Mouse (Mus musculus) heart, embryonic 16.5 days (tissue): ENCODE data around the gene Mbd3. TPM values are rescaled to one million over a fixed set of nuclear protein-coding genes. Genes with fewer than 3 reads are reported as not detected.

ENCODE experiments used
- ATAC-seq: fragments of 200-750 bp; cut with Nextera tagmentation; replicated peaks from 2 replicates; pipeline ENCODE4 v1.8.0; 2017; ENCODE audit warnings: moderate number of reproducible peaks; ENCODE audit not compliant: insufficient read depth, low FRiP score; ENCODE audit errors: extremely low read depth
- H3K27ac ChIP-seq: fragments of 300-500 bp; sonication (generic); 2 replicates; pipeline ENCODE4 v1.5.1; 2014; ENCODE audit warnings: mild to moderate bottlenecking, low read length, control low read depth, moderate library complexity
- H3K27me3 ChIP-seq: fragments of 300-500 bp; sonication (generic); 2 replicates; pipeline ENCODE4 v1.6.1; 2014; ENCODE audit warnings: low read length, mixed read lengths; ENCODE audit not compliant: control insufficient read depth, insufficient read depth
- H3K36me3 ChIP-seq: fragments of 300-500 bp; sonication (generic); 2 replicates; pipeline ENCODE4 v1.6.1; 2014; ENCODE audit not compliant: control insufficient read depth, insufficient read depth
- H3K4me1 ChIP-seq: fragments of 300-500 bp; sonication (generic); 2 replicates; pipeline ENCODE4 v1.6.1; 2014; ENCODE audit warnings: low read length, mixed read lengths; ENCODE audit not compliant: control insufficient read depth, insufficient read depth
- H3K4me2 ChIP-seq: fragments of 300-500 bp; sonication (generic); 2 replicates; pipeline ENCODE4 v1.6.1; 2014; ENCODE audit warnings: low read depth, mild to moderate bottlenecking, control low read depth, low read length
- H3K4me3 ChIP-seq: fragments of 300-500 bp; sonication (generic); 2 replicates; pipeline ENCODE4 v1.5.1; 2014; ENCODE audit warnings: mild to moderate bottlenecking, control low read depth, low read length
- H3K9ac ChIP-seq: fragments of 300-500 bp; sonication (generic); 2 replicates; pipeline ENCODE4 v1.6.1; 2014; ENCODE audit warnings: low read length, control low read depth
- H3K9me3 ChIP-seq: fragments of 300-500 bp; sonication (generic); replicated peaks from 2 replicates; pipeline ENCODE4 v1.6.1; 2016; ENCODE audit warnings: low read length; ENCODE audit not compliant: control insufficient read depth
- WGBS: fragments of 180-500 bp; shearing (Covaris S2); extraction: QIAGEN DNeasy Blood & Tissue Kit; methylation state at CpG from one replicate; pipeline ENCODE4 v1.1.7; 2014; 5-methylcytosine and 5-hydroxymethylcytosine counted together
- polyA plus RNA-seq: library from polyadenylated mRNA; unstranded; fragments of >200 nt; fragmentation: Nextera tagmentation; extraction: Ambion mirVana; gene quantifications from 2 replicates; pipeline ENCODE4 v1.2.1, GENCODE M21; 2015

The Mbd3 gene
- polyA plus RNA-seq, 1 experiment from 2014 or later: 136 TPM

- 84% methylated on average over 9 of the region's 9 CpGs for WGBS
- H3K9me3 ChIP-seq: no peaks in the 10 kb centered on the region
- peaks cover 42% of the 10 kb centered on the region for H3K36me3 ChIP-seq
- H3K27ac ChIP-seq: no peak overlapping the region
- ATAC-seq: no peak
- H3K27me3 ChIP-seq: no peaks in the 10 kb centered on the region
- no peak overlapping the region for H3K9ac ChIP-seq
- no peak overlapping the region for H3K4me2 ChIP-seq
- H3K4me1 ChIP-seq: peaks cover 5% of the 10 kb centered on the region
- no peak overlapping the region for H3K4me3 ChIP-seq
Measured at GRCm38 (mm10) chr10:80390697-80391096, 8.7 kb downstream of the Mbd3 start.

GRCm38 (mm10) chr10:80389185-80389708 lies 10.1 kb downstream of the Mbd3 start:
- WGBS: 63% methylated on average over 4 of the region's 4 CpGs
- ATAC-seq: no peak
- Histone ChIP-seq H3K27ac (no peak overlapping the region), H3K4me1 (peaks cover 19% of the 10 kb centered on the region), H3K27me3 (no peaks in the 10 kb centered on the region), H3K9me3 (no peaks in the 10 kb centered on the region), H3K4me2 (no peak overlapping the region), H3K9ac (no peak overlapping the region), H3K36me3 (peaks cover 33% of the 10 kb centered on the region), H3K4me3 (no peak overlapping the region)

DNA sequence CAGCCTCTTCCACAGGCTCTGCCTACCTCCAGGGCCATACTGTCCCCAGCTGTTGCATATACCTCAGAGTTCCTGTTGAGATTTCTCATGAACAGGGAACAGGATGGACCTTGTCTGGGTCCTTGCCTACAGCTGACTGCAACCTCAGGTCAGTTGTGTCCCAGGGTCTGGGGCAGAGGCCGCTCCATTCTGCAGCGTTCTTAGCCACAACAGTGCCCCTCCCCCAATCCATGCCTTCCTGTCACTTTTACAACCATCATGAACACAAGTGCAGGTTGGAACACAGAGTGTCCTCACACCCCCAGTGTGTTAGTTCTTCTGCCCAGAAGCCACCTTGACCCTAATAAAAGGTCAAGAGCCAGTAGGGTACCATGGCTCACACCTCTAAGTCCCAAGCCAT lies 10.6 kb downstream of the Mbd3 start:
- 38% methylated on average over 2 of the region's 2 CpGs for WGBS

DNA sequence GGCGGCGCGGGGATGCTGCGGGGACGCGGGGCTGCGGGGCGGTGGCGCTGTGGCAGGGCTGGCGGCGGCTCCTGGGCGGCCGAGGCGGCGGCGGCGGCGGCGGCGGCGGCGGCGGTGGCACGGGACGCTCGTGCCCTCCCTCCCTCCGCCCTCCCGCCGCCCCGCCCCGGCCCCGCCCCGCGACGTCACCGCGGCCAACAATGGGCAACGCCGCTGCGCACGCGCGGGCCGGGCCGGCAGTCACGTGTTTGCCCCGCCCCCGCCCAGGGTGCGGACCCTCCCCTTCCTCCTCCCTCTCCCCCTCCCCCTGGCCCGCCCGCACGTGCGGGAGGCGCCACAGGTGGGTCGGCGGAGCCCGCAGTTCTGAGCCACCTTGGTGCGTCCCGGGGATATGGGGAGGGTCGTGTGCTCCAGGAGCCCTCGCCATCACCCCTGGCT lies 11.8 kb downstream of the Mbd3 start, which contains the start of gene Mex3d:
Gene Mex3d, minus strand, starts transcription at position 138 of the 438 bp plus-strand sequence.
- H3K9me3 ChIP-seq: no peaks in the 10 kb centered on the region
- peak within 1 kb of the TSS; percentile 87 for H3K9ac ChIP-seq
- peak within 1 kb of the TSS; percentile 75 for H3K27ac ChIP-seq
- H3K4me2 ChIP-seq: peak within 1 kb of the TSS; percentile 98
- WGBS: 0% methylated on average over 19 of the region's 61 CpGs
- H3K36me3 ChIP-seq: peaks cover 23% of the 10 kb centered on the region
- H3K27me3 ChIP-seq: no peaks in the 10 kb centered on the region
- ATAC-seq: peak; percentile 77
- peak within 1 kb of the TSS; percentile 75 for H3K4me3 ChIP-seq
- H3K4me1 ChIP-seq: peaks cover 22% of the 10 kb centered on the region

More for the DNA sequence above, 10.6 kb downstream of the Mbd3 start:
- Histone ChIP-seq H3K36me3 (peaks cover 28% of the 10 kb centered on the region), H3K9ac (no peak overlapping the region), H3K9me3 (no peaks in the 10 kb centered on the region), H3K4me3 (no peak overlapping the region), H3K4me1 (peaks cover 22% of the 10 kb centered on the region), H3K27ac (no peak overlapping the region), H3K4me2 (no peak overlapping the region), H3K27me3 (no peaks in the 10 kb centered on the region)
- no peak for ATAC-seq

GRCm38 (mm10) chr10:80386735-80387471 lies 12.4 kb downstream of the Mbd3 start:
- no peaks in the 10 kb centered on the region for H3K27me3 ChIP-seq
- H3K9me3 ChIP-seq: no peaks in the 10 kb centered on the region
- peak overlapping the region; percentile 98 for H3K4me2 ChIP-seq
- peak overlapping the region; percentile 44 for H3K27ac ChIP-seq
- H3K4me3 ChIP-seq: peak overlapping the region; percentile 75
- peaks cover 22% of the 10 kb centered on the region for H3K4me1 ChIP-seq
- H3K9ac ChIP-seq: peak overlapping the region; percentile 87
- ATAC-seq: peak; percentile 15
- under 1% methylated on average over 83 of the region's 94 CpGs for WGBS
- H3K36me3 ChIP-seq: peaks cover 23% of the 10 kb centered on the region

- WGBS: 4% methylated on average over 34 of the region's 34 CpGs
- Histone ChIP-seq H3K27me3 (no peaks in the 10 kb centered on the region), H3K27ac (peak overlapping the region; percentile 44), H3K4me2 (peak overlapping the region; percentile 98), H3K4me3 (peak overlapping the region; percentile 75), H3K9ac (peak overlapping the region; percentile 87), H3K36me3 (peaks cover 24% of the 10 kb centered on the region), H3K4me1 (peaks cover 22% of the 10 kb centered on the region), H3K9me3 (no peaks in the 10 kb centered on the region)
- ATAC-seq: 0 out of 2 replicates have a peak, but pooled peaks have one; percentile 23
Measured at GRCm38 (mm10) chr10:80385811-80386734, 13.3 kb downstream of the Mbd3 start.

GRCm38 (mm10) chr10:80385310-80385709 lies 14.0 kb downstream of the Mbd3 start:
- peak overlapping the region; percentile 44; the same call in 1 of the 2 replicates for H3K27ac ChIP-seq
- peaks cover 22% of the 10 kb centered on the region for H3K4me1 ChIP-seq
- peak overlapping the region; percentile 98 for H3K4me2 ChIP-seq
- 27% methylated on average over 7 of the region's 7 CpGs for WGBS
- H3K27me3 ChIP-seq: no peaks in the 10 kb centered on the region
- H3K36me3 ChIP-seq: peaks cover 28% of the 10 kb centered on the region
- no peak for ATAC-seq
- H3K9ac ChIP-seq: peak overlapping the region; percentile 87
- H3K9me3 ChIP-seq: no peaks in the 10 kb centered on the region
- H3K4me3 ChIP-seq: peak overlapping the region; percentile 75

DNA sequence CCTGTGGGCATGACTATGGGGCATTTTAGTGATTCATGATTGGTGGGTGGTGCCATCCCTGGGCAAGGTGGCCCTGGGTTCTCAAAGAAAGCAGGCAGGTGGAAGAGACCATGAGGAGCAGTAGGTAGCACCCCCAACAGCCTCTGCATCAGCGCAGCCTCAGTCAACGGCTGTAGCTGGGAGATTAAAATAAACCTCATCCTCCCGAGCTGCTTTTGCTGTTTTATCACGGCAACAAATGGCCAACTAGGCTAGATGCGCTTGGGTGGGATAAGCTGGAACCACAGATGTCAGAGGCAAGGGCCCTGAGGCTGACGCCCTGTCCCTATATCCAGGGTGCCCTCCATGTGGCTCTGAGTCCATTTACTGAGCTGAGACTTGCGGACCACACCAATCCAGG lies 14.6 kb downstream of the Mbd3 start:
- peaks cover 28% of the 10 kb centered on the region for H3K36me3 ChIP-seq
- H3K9ac ChIP-seq: no peak overlapping the region; the same call in 1 of the 2 replicates
- no peak overlapping the region for H3K27ac ChIP-seq
- WGBS: 65% methylated on average over 7 of the region's 7 CpGs
- peaks cover 22% of the 10 kb centered on the region for H3K4me1 ChIP-seq
- ATAC-seq: no peak
- H3K27me3 ChIP-seq: no peaks in the 10 kb centered on the region
- peak overlapping the region; percentile 75 for H3K4me3 ChIP-seq
- H3K9me3 ChIP-seq: no peaks in the 10 kb centered on the region
- peak overlapping the region; percentile 98 for H3K4me2 ChIP-seq
